Comparison of ENCODE assay signal across 21 mouse cellular contexts in genomic region chr7:101363914-101364313, GRCm38 (mm10). TPM values are rescaled to one million over a fixed set of nuclear protein-coding genes. Genes with fewer than 3 reads are reported as not detected.
"Had no signal": no experiment of that assay in that cellular context is flagged by ENCODE, and none has a peak within 500 bp of the region (broad histone marks: within the 10 kb centered on the region; RNA-seq: fewer than 3 reads in every experiment).

No protein-coding gene starts in this region.

- DNase-seq: kidney, adult 18-20 months; kidney, adult 9 months; kidney, postnatal 25 days; layer of hippocampus, adult 9-11 months; layer of hippocampus, postnatal 36 days; liver, embryonic 13.5 days; lung, adult 2 months; thymus, adult 18-20 months; thymus, postnatal 36 days had no signal

- H3K9me3 ChIP-seq: liver, embryonic 13.5 days; midbrain, embryonic 12.5 days; midbrain, embryonic 15.5 days; neural tube, embryonic 12.5 days; neural tube, embryonic 15.5 days had no signal

- ATAC-seq: inflammation-experienced regulatory T-cells, adult 6 months; intestine, embryonic 16.5 days; midbrain, embryonic 15.5 days had no signal

- H3K27me3 ChIP-seq: liver, embryonic 13.5 days; midbrain, embryonic 12.5 days; midbrain, embryonic 15.5 days; neural tube, embryonic 12.5 days; neural tube, embryonic 15.5 days had no signal

- H3K4me1 ChIP-seq: midbrain, embryonic 12.5 days; midbrain, embryonic 15.5 days; neural tube, embryonic 12.5 days had no signal

- H3K4me2 ChIP-seq: liver, embryonic 13.5 days; midbrain, embryonic 12.5 days; midbrain, embryonic 15.5 days; neural tube, embryonic 12.5 days; neural tube, embryonic 15.5 days had no signal

- H3K4me3 ChIP-seq: layer of hippocampus, adult 2 months; left cerebral cortex, adult 2 months; liver, embryonic 13.5 days; midbrain, embryonic 12.5 days; midbrain, embryonic 15.5 days; neural tube, embryonic 12.5 days; neural tube, embryonic 15.5 days had no signal

- H3K36me3 ChIP-seq: liver, embryonic 13.5 days; midbrain, embryonic 12.5 days; midbrain, embryonic 15.5 days; neural tube, embryonic 12.5 days; neural tube, embryonic 15.5 days had no signal

- H3K27ac ChIP-seq: left cerebral cortex, adult 2 months; midbrain, embryonic 12.5 days; midbrain, embryonic 15.5 days; neural tube, embryonic 12.5 days; neural tube, embryonic 15.5 days had no signal

- H3K9ac ChIP-seq: liver, embryonic 13.5 days; midbrain, embryonic 12.5 days; midbrain, embryonic 15.5 days; neural tube, embryonic 12.5 days; neural tube, embryonic 15.5 days had no signal

RNA-seq across cellular contexts. Expression of gene Gm45837, which starts 46.8 kb away (rescaled TPM):
- polyA plus RNA-seq: intestine, embryonic 16.5 days; kidney, embryonic 16.5 days; large intestine, adult 2 months; midbrain, embryonic 12.5 days; midbrain, embryonic 15.5 days; neural tube, embryonic 12.5 days; testis, adult 2 months; urinary bladder, adult 2 months had no signal
